Mouse (Mus musculus) retina, adult 2 months (tissue): ENCODE measurements around the gene Crybg1.
"Not testable (repeated sequence)": the region's sequence is repeated elsewhere in the genome, so short reads cannot be mapped to it uniquely, and the experiment has no call there.

ENCODE experiments used
- DNase-seq: peaks from one replicate; pipeline ENCODE4 v3.0.0-alpha.2; 2012; ENCODE audit warnings: low read depth, low spot score

Crybg1 gene

DNA sequence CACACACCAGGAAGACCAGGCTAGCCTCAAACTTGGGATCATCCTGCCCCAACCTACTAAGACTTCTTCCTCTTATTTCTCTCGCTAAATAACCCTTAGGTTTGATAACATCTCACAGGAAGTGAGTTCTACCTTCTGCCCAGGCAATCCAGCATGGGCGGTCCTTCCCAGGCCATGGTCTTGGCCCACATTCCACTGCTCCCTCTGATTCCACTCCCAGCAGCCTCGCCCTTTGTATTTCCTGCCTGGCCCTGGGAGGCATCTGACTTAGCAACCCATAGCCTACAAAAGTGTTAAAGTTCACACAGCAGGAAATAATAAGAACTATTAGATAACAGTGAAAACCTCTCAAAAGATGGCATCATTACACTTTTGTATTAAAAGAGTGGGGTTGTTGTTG lies 171.3 kb downstream of the Crybg1 start:
- no peak for DNase-seq

DNA sequence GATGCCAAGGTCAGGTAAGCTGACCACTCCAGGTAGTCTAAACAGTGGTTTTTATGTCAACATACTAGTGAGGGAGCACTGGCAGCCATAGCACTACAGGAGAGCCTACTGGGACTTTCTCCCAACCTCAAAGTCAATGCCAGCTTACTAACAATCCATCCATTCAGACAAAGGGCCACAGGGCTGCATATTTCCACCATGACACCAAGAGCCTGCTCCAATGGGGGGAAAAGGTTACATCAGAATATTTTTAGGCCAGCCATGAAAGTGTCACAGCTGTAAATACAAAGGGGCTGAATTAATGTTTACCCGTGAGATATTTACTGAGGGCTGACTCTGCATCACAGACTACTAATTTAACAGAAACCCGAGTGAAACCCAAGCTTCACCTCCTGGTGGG lies 175.4 kb downstream of the Crybg1 start:
- no peak for DNase-seq

DNA sequence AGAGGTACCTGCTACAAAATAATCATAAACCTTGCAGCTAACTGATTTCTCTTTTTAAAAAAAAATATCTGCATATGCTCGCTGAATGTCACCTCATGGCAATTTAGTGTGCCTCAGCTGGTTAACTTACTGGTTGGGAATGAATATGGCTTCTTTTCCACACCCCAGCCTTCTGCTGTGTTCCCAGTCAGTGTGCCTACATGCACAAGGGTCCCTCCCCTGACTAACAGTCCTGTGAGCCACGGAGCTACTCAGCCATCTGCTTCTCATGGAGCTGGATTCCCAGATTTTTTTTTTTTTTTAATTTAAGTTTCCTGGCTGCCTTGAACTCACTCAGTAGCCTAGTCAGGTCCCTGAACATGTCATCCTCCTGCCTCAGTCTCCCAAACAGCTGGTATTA lies 183.7 kb downstream of the Crybg1 start:
- DNase-seq = no peak

DNA sequence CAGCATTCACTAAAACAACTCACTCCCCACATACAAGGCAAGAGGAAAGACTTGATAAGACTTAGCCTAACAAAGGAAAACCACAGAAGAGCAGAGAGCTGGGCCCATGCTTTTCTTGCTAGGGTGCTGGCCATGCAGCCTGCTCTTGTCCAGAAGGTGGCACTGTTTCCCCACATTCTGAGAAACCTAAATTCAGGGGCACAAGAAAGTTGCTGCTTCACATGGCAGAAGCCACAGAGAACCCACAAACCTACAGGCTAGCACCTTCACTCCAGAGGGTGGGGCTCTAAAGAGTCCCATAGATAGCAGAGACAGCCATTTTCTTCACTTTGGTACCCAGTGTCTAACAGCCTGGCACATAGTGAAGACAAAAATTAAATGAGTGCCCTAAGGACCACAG lies 194.7 kb downstream of the Crybg1 start:
- peak; percentile 34 for DNase-seq

DNA sequence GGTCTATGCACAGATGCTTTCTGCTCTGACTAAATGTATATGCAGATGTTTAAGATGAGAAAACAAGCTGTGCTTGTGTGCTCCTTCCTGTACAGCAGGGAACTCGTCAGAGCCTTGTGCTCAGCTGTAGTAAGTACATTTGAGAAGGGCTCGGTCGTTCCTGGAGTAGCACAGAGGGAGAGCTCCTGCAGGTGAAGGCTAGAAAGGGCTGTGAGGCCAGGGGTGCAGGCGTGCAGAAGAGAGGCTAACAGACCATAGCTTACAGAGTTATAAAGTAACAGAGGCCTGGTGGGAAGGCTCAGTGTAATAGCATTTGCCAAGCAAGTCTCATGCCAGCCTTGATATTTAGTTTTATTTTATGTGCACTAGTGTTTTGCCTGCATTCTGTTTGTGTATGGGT lies 203.2 kb downstream of the Crybg1 start:
- DNase-seq = no peak

DNA sequence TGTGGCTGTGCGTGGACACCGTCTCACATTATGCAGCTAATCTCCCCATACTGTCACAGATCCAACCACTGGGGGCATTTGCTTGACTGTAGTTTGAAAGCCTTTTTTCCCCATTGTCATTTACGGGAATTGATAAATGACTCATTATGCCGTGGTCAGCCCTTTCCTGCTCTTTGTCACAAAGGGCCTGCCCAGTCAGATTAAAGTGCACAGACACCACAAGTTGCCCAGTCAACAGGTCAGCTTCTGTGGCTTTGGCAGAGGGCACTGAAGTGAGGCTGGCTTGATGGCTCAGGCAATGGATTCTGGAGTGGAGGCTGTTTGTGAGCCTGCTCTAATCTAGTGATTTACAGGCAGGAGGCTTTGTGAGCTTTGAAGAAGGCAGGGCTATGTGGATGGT lies 204.9 kb downstream of the Crybg1 start:
- no peak for DNase-seq

DNA sequence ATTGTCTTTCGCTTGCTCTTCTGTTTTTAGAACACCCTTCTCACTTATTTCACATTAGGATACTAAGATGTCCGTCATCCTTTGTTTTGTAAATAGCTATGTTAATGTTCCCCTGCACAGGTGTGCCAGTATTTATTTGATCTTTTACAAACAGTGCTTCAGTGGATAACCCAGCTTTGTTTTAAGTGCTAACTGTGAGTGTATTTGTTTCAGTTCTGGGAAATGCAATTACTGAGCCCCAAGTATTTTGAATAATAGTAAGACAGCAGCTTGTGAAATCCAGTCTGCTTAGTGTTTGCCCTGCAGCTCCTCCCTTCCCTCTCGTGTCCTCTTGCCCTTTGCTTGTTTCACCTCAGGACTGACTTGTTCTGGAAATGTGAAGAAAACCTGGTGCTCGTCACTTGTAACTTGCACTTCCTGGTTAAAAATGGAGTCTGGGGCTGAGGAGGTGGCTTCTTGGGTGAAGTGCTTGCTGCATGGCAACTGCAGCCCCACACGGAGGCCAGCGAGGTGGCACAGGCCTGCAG lies 209.5 kb downstream of the Crybg1 start:
- DNase-seq = no peak

DNA sequence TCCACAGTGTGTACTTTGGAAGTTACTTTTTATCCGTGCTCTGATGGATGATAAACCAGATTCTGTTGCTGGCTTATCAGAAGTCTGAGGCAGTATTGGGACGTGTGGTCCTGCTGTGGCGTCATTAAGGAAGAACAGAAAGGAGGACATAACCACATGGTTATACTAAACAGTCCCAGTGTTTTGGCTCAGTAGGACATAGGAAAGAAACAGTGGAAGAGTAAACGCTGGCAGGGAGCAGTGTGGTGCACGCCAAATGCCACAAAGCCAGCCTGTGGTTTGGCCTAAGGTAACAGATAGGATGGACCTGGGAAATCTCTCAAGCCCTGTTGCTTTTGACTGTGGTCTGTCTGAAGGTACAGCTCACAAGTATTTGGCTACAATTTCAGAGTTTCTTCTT lies 220.1 kb downstream of the Crybg1 start:
- DNase-seq = no peak

DNA sequence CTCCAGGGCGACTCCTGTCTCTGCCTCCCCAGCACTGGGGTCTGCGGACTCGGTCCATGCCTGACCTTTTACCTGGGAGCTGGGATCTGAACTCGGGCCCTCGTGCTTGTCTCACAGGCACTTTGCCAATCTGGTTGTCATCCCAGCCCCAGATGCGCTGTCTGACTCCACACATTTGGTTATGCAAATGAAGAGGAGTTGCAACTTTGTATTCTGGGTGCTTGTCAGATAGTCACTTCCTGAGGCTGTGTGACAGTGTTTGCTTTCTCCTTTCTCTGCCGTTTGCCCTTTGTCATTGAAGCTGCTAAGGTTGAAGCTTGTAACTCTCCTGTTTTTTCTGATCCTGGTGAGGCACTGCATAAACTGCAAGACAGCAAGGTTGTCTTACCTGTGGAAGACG lies 220.9 kb downstream of the Crybg1 start:
- no peak for DNase-seq

DNA sequence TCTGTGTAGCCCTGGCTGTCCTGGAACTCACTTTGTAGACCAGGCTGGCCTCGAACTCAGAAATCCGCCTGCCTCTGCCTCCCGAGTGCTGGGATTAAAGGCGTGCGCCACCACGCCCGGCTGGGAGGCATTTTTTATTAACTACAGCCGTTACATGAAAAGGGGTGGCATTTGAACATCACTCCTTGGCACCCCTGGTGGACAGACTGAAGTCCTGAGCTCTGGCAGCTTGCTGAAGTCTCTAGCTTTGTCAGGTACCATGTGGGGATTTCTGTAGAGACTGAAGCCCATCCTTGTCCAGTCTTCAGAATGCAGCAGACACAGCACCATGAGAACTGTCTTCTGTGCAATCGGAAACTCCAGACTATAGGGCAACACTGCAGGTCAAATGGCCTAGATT lies 222.9 kb downstream of the Crybg1 start:
- DNase-seq = not testable (repeated sequence)

DNA sequence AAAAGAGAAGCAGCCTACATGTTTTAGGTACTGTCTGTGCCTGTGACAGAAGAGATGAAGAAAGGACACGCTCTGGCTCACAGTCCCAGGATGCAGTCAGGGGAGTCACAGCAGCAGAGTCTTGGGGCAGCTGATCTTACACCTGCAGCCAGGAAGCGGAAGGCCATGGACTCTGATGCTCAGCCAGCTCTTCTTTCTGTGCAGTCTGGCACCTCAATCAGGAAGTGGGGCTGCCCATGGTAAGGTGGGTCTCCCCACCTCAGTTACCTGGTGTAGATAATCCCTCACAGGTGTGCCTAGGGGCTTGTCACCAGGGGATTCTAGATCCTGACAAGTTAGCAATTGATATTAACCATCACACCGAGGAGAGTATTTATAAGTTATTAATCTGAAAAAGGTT lies 225.6 kb downstream of the Crybg1 start:
- DNase-seq = no peak

DNA sequence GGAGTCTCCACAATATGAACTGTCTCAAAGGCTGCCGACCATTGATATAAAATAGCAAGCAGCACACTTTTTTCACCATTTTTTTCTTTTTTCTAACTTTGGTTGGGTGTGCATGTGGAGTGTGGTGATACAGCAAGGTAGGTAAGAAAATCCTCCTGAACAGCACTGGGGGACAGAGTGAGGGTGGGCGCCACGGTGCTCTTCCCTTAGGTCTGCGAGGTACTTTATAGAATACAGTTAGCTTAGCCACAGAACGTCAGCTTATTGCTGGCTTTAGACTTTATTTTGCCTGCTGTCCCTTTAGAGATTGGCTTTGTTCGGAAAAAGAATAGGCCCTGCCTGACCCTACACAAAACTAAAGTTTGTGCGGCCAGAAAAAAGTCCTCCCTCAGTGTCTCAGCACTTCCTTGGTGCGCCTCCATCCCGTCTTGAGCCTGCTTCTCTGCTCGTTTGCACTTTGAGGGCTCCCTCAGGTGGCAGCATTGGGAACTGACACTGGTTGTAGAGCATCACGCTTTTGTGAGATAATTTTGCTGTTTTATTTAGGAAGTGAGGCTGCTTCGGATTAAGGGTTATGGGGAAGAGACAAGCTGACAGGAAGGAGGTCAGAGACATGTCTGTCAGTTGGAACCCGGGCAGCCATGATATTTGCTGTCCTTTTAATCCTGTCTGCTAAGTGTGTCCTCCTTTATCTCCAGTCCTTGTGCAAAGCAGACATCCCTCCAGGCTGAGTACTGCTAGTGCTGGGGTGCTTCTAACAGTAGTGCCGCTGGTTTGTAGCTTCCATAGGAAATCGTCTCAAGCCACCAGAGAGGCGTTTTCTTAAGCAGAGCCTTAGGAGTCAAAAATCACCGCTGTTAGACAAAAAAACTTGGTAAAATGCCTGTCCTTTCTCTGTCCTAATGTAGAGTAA lies 229.7 kb downstream of the Crybg1 start:
- peak; percentile 26 for DNase-seq

DNA sequence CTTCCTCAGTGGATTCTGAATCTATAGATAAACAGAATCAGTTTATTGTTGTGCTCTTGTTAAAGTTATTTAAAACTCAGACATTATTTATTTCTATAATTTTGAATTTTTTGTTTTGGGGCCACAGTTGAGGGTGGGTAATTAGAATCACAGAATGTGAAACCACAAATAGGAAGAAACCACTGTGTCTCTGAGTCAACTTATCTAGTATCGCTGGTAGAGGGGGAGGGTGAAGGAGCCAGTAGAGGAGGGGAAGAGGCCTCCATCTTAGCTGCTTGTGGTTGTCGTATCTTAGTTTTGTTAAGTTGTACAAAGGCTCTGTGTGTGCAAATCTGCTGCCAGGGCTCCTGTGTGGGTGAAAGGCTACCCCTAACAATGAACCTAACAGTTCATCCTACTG lies 231.9 kb downstream of the Crybg1 start:
- no peak for DNase-seq

DNA sequence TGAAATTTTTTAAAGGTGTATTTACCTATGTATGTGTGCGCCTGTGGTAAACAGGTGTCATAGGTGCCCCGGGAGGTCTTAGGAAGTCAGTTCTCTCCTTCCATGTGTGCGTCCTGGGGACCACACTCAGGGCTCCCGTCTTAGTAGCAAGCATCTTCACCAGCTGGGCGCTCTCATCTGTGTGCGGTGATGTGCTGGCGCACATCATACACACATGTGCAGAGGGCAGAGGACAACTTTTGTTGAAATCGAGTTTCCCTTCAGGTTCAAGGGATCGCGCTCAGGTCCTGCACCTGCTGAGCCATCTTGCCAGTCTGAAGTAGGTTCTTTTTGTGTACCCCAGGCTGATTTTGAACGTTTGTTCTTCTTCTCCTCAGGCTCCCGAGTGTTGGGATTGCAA lies 232.5 kb downstream of the Crybg1 start:
- no peak for DNase-seq

DNA sequence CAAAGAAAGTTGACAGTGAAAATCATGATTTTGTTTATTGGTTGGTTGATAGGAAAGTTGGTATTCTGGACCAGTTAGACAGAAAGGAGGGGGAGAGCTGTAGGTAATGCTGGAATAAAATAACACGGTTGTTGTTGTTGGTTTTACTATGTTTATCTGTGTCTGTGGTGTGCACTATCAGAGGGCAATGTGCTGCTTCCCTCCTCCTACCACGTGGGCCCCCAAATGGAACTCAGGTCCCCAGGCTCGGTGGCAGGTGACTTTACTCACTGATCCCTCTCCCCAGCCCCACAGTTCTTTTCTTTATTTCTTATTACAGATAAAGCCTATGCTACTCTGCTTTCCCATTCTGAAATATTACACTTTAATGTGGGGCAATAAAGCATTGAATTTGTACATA lies 236.4 kb downstream of the Crybg1 start:
- DNase-seq = no peak

DNA sequence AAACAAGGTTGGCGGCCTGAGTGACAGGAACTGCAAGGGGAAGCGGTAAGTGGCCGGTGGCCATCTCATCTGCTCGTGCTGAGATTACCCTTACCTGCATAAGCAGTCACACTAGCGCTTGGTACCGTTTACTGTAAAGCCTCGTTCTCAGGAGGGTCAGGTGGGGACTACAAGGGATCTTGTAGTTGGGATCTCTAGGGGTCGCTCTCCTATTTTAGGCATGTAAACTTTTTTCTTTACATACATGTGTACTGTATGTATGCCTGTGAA lies 237.8 kb downstream of the Crybg1 start:
- no peak for DNase-seq

DNA sequence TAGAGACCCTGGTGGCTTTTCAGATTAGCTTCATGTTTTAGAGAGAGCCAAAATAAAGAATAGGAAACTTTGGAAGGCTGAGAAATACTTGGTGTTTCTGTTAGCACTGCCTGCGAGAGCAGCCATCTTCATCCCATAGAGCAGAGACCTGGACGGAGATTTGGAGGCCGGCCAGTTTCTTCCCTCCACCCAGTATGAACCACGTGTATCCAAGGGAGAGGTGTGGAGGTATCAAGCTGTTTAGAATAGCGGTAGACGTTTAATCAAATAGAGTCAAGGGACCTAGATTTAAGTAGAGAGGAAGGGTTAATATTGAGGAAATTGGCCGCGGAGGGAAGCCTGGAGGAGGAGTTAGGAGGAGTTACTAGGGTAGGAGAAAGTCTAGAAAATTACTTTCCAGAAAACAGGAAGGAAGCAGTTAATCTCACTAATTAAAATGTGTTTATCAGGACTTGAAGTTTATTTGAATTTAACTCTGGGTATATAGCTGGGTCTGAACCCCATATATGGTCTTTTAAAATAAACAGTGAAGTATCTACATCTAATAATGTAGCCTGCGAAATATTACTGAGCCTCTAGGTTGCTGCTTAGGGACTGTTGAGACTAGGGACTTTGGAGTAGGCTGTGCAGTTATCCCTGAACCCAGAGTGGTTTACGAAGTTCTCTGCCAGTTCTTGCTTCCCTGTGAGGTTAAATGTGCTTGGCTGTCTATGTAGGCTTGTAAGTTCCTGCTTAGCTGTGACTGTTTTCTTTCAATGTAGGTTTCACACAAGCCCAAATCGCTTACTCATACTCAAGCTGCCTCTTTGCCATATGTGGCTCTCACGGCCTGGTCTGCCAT lies 238.4 kb downstream of the Crybg1 start:
- no peak for DNase-seq

DNA sequence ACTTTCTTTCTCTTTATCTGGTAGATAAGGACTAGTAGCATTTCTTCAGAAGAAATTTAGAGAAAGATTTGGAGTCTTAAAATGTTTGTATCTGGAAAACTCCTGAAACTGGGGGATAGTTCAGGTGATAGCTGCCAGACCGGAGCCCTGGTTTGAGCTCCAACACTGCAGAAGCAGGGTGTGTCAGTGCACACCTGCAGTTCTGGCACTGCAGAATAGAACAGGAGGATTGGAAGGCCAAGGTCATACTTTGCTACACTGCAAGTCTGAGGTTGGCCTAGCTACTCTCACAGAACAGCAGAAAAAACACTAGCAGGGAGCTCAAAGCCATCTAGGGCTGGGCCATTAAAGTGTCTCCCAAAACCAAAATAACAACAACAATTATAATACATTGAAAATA lies 244.1 kb downstream of the Crybg1 start:
- DNase-seq = no peak

DNA sequence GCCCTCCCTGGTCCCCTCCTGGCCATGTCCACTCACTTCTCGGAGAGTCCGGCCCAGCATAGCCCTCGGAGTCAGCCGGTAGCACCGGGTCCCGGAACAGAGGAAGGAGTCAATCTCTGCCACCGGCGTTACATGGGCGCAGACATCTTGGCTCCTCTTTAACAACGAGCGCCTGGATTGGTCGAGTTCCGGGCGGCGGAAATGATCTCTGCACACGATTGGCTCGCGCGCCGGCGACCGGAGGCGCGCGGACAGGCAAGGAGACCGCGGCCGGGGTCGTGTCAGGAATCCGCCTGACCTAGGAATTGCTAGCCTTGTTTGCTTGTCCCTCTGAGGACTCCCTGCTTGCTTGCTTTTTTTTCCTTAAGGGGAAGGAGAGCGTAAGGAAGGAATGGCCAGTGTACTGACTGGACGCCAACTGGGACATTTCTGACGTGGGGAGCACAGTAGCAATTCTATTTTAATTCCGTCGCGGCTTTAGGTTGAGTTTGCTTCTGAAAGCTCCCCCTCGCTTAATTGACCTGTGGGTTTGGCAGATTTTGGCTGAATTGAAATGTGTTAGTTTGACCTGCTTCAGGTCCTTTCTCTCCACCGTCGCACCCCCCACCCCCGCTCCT lies 247.0 kb downstream of the Crybg1 start, which contains the start of the genes Qrsl1 and Rtn4ip1:
Gene Qrsl1, minus strand, starts transcription at position 168 of the 617 bp plus-strand sequence.
Gene Rtn4ip1, plus strand, starts transcription at position 230 of the 617 bp plus-strand sequence.
- peak; percentile 86 for DNase-seq

DNA sequence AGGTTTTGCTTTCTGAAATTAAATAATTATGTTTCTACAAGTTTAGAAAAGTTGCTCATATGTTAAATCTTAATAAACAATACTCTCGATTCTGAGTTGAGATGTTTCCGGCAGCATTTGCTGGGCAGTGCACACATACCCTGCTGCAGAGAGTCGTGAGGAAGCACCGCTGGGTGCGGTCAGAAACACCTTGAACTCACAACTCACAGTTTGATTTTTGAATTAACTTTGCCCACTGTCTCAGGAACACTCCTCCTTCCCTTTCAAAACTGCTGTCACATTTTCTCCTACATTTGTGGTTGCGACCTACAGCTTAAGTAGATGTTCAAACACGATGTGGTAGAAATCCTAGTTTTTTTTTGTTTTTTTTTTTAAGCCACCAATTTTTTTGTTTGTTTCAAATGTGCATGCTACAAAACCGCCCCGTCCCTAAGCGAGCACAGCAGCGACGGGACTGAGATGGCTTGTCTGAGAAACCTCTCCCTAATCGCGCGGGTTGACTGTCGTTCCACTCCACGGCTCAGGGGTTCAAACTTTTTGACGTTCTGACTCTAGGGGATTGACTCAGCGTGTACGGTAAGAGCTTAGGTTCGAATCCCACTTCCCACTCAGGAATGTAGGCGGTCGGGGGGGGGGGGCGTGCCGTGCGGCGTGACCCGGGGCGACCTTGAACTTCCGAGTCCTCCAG lies 247.6 kb downstream of the Crybg1 start:
- no peak for DNase-seq
